Mouse (Mus musculus): ENCODE measurements around the gene Pla2r1. TPM values are rescaled to one million over a fixed set of nuclear protein-coding genes. Genes with fewer than 3 reads are reported as not detected.

Pla2r1 gene
- polyA plus RNA-seq, 1 experiment from 2014 or later = 0.19 TPM

DNA sequence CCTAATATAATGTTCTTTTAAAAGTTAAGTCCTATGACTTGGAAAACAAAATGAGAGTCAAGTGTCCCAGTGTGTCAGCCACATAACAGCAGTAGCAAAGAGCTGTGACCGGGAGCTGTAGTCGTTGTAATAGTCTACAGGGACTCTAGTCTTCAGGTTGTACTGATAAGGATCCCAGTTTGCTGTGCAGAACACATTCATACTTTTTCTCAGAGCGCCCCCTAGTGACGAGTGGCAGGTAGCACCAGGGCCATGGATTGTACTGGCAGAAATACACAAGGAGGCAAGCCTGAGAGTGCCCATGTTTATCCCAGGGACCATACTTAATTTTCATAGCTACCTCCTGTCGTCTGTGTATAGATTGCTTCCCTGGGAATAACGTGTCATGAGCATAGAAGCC lies 135.0 kb downstream of the Pla2r1 start:
- no peaks in the 10 kb centered on the region for H3K27me3 ChIP-seq
- H3K9ac ChIP-seq = no peak overlapping the region
- H3K4me2 ChIP-seq = no peak overlapping the region
- peak; percentile 77 for ATAC-seq
- H3K4me3 ChIP-seq = no peak overlapping the region
- no peaks in the 10 kb centered on the region for H3K9me3 ChIP-seq (replicated peaks)
- 8% methylated on average over 6 of the region's 6 CpGs for WGBS
- H3K27ac ChIP-seq = no peak overlapping the region
- no peaks in the 10 kb centered on the region for H3K36me3 ChIP-seq (ENCODE audit: poor library complexity, severe bottlenecking)
- H3K4me1 ChIP-seq = 0 out of 2 replicates have a peak, but pooled peaks cover 3% of the 10 kb centered on the region

DNA sequence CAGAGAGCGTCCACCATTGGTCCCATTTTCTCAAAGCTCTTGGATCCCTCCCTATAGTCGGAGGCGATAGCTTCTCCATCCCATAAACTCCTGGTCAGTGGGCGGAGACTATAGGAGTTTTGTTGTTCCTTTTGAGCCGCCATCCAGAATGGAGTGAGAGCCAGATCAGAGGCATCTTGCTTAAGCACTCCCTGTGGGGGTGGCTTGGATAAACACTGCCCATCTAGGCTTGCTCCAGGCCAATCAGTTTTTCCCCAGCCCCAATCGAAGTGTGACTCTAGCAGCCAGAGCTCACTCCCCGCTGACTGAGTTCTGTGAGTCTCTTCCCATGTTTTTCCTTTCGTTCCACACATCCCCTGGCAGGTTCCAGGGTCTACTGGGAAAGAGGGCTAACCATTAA lies 138.8 kb downstream of the Pla2r1 start:
- 0 out of 2 replicates have a peak, but pooled peaks cover under 1% of the 10 kb centered on the region for H3K4me1 ChIP-seq
- H3K27ac ChIP-seq = no peak overlapping the region
- H3K9ac ChIP-seq = no peak overlapping the region
- no peaks in the 10 kb centered on the region for H3K36me3 ChIP-seq (ENCODE audit: poor library complexity, severe bottlenecking)
- no peak overlapping the region for H3K4me3 ChIP-seq
- no peak overlapping the region for H3K4me2 ChIP-seq
- no peaks in the 10 kb centered on the region for H3K27me3 ChIP-seq
- 58% methylated on average over 8 of the region's 8 CpGs for WGBS
- no peaks in the 10 kb centered on the region for H3K9me3 ChIP-seq (replicated peaks)
- ATAC-seq = no peak

DNA sequence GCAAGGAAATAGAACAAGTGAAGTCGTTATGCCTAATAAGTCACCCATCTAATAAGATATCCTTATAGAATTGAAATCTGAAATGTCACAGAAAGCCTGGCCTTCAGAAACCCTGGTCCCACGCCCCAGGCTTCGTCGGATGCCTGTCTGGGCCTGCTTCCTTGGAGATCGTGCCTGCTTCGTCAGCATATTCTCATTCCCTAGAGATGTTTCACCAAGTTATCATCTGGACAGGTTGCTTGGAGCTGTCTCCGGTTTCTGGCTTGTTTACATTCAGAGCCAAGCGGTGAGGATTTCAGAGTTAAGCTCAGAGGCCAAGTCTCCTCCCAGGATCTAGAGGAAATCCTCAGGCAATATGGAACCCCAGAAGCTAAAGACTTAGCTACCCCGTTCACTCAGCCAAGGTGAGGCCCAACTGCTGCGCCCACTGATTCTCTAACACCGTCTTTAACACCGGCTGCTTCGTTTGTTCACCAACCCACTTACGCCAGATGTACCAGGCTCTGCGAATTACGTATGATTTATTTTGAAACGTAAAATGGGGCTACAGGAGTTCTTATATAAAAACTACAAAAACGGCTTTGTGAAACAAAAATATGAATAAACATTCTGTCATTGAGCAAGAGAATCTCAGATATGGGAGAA lies 140.0 kb downstream of the Pla2r1 start:
- WGBS = 90% methylated on average over 18 of the region's 18 CpGs
- no peak for ATAC-seq
- H3K27ac ChIP-seq = no peak overlapping the region

DNA sequence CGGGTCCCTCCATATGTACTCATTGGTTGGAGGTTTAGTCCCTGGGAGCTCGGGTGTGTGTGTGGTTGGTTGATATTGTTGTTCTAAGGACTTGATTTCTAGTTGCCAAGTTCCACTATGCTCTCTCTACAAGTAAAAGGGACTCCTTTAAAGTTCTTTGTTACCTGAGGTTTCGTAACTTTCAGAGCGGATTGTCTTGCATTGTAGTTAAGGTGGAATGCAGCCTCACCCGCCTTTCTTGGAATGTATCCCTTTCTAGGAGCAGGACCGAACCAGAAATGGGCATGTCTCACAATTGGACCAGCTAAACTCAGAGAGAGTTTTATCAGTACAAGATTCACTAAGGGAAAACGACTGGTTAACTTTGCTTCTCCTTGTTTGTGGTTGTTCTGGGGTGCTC lies 141.9 kb downstream of the Pla2r1 start:
- Histone ChIP-seq H3K9me3 (replicated peaks) (no peaks in the 10 kb centered on the region), H3K9ac (no peak overlapping the region), H3K27me3 (no peaks in the 10 kb centered on the region), H3K4me3 (no peak overlapping the region), H3K36me3 (ENCODE audit: poor library complexity, severe bottlenecking) (no peaks in the 10 kb centered on the region), H3K4me1 (0 out of 2 replicates have a peak, but pooled peaks cover 4% of the 10 kb centered on the region), H3K4me2 (no peak overlapping the region), H3K27ac (no peak overlapping the region)
- 86% methylated on average over 7 of the region's 7 CpGs for WGBS
- ATAC-seq = no peak

More for the DNA sequence above, 140.0 kb downstream of the Pla2r1 start:
- H3K4me2 ChIP-seq = no peak overlapping the region
- 0 out of 2 replicates have a peak, but pooled peaks cover 4% of the 10 kb centered on the region for H3K4me1 ChIP-seq
- no peaks in the 10 kb centered on the region for H3K36me3 ChIP-seq (ENCODE audit: poor library complexity, severe bottlenecking)
- H3K27me3 ChIP-seq = no peaks in the 10 kb centered on the region
- H3K9ac ChIP-seq = no peak overlapping the region
- no peaks in the 10 kb centered on the region for H3K9me3 ChIP-seq (replicated peaks)
- H3K4me3 ChIP-seq = no peak overlapping the region

DNA sequence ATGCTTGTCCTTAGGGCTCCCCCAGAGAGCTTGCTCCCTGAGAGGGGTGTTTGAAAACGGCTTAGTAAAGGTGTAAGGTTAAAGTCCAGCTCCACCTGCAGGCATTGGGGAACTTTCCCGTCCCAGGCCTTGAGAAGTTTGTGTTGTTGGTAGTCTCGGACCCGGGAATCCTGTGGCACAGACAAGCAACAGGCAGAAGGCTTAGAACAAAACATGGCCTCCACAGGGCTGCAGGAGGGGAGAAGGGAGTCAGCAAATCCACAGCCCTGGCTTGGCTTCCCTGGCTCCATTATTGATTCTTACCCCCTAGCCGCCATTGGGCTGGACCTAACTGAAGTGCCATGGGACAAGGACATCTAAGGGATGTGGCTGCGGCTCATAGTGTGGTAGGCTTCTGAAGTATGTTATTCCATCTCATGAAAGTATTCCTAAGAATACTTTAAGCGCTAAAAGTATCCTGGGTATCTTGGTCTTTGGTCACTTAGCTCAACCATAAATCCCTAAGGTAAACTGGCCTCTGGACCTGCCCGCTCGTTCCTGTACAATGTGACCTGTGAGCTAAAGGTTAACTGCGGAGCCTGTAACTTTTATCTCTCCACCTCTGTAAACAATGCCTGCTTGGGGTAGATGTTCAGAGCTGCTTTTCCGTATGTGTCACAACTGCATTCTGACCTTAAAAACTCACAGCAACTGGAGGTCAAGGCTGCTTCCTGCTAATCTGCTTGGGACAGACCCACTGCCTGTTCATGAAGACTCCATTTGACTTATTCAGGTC lies 142.9 kb downstream of the Pla2r1 start:
- Histone ChIP-seq H3K9me3 (replicated peaks) (no peaks in the 10 kb centered on the region), H3K27ac (no peak overlapping the region), H3K9ac (no peak overlapping the region), H3K27me3 (no peaks in the 10 kb centered on the region), H3K4me3 (no peak overlapping the region), H3K4me2 (no peak overlapping the region), H3K36me3 (ENCODE audit: poor library complexity, severe bottlenecking) (no peaks in the 10 kb centered on the region), H3K4me1 (0 out of 2 replicates have a peak, but pooled peaks cover 4% of the 10 kb centered on the region)
- no peak for ATAC-seq
- WGBS = 84% methylated on average over 11 of the region's 11 CpGs

DNA sequence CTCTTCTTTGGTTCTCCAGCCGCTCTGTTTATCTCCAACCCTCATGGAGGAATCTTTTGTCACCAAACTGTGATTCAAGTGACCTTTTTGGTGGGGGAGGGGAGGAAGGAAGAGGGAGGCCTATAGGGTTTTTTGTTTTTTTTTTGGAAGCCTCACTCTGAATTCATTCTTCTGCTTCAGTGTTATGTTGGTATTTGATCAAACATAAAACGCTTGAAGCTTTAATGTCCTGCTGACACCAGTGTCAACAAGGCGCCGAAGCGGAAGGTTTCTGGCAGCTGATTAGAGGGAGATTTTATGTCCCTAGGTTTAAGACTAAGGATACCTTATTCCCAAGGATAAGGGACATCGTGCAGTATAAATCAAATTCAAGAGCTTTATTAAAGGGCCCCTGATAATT lies 143.9 kb downstream of the Pla2r1 start:
- H3K4me1 ChIP-seq = 0 out of 2 replicates have a peak, but pooled peaks cover 4% of the 10 kb centered on the region
- H3K9ac ChIP-seq = no peak overlapping the region
- no peaks in the 10 kb centered on the region for H3K9me3 ChIP-seq (replicated peaks)
- H3K27me3 ChIP-seq = no peaks in the 10 kb centered on the region
- H3K36me3 ChIP-seq (ENCODE audit: poor library complexity, severe bottlenecking) = no peaks in the 10 kb centered on the region
- H3K4me3 ChIP-seq = no peak overlapping the region
- no peak overlapping the region for H3K27ac ChIP-seq
- 33% methylated on average over 6 of the region's 6 CpGs for WGBS
- H3K4me2 ChIP-seq = no peak overlapping the region
- no peak for ATAC-seq

DNA sequence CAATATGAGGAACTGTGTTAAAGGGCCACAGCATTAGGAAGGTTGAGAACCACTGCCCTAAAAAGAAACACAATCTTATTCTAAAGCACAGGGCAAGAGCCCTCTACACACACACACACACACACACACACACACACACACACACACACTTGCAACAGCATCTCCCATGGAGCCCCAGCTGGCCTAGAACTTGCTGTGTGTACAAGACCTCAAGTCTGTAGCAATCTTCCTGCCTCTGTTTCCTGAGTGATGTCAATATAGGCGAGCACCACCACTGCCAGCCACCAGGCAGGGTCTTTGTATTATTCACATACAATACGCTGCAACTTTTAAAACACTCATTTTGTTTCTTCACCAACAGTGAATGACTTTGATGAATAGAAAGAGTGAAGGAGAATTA lies 145.7 kb downstream of the Pla2r1 start:
- H3K9ac ChIP-seq = no peak overlapping the region
- 76% methylated on average over 2 of the region's 2 CpGs for WGBS
- H3K27me3 ChIP-seq = no peaks in the 10 kb centered on the region
- 0 out of 2 replicates have a peak, but pooled peaks cover 4% of the 10 kb centered on the region for H3K4me1 ChIP-seq
- no peak overlapping the region for H3K4me2 ChIP-seq
- no peaks in the 10 kb centered on the region for H3K36me3 ChIP-seq (ENCODE audit: poor library complexity, severe bottlenecking)
- H3K4me3 ChIP-seq = no peak overlapping the region
- ATAC-seq = no peak
- no peak overlapping the region for H3K27ac ChIP-seq
- no peaks in the 10 kb centered on the region for H3K9me3 ChIP-seq (replicated peaks)

DNA sequence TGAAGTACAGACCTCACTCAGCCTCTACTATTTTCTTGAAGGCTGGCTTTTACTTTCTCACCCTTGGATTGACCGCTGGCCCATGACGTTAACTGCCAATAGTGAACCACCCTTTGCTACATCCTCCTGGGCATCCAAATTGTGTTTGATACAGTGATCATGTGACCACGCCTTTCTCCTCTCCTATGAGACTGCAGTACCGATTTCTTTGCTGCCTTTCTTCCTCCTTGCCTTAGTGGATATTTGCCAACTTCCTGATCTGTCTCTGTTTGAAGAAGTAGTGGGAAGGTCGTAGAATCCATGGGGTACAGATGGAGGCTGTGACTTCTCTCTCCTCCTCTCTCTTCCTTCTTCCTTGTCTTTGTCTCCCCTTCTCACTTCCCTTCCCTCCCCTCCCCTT lies 147.7 kb downstream of the Pla2r1 start:
- 0 out of 2 replicates have a peak, but pooled peaks cover 4% of the 10 kb centered on the region for H3K4me1 ChIP-seq
- H3K36me3 ChIP-seq (ENCODE audit: poor library complexity, severe bottlenecking) = no peaks in the 10 kb centered on the region
- no peak overlapping the region for H3K27ac ChIP-seq
- H3K9ac ChIP-seq = no peak overlapping the region
- H3K4me2 ChIP-seq = no peak overlapping the region
- ATAC-seq = no peak
- H3K9me3 ChIP-seq (replicated peaks) = no peaks in the 10 kb centered on the region
- H3K27me3 ChIP-seq = no peaks in the 10 kb centered on the region
- no peak overlapping the region for H3K4me3 ChIP-seq
- 92% methylated on average over 5 of the region's 5 CpGs for WGBS

DNA sequence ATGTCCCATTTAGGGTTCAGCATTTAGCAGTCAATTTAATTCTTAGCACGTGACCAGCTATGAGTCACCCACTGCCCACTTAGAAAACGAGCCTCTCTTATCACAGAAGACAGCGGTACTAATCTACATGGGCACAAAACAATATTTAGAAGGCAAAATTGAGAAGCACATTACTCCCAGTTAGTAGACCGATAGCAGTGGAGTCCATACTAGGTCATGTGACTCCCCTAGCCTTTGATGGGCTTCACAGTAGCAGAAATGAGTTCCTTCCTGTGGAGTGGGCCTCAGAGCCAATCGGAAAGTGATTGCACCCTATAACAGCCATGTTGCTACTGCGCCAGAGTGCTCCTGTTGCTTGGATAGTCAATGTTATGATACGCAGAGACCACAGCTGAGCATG lies 148.3 kb downstream of the Pla2r1 start:
- no peaks in the 10 kb centered on the region for H3K36me3 ChIP-seq (ENCODE audit: poor library complexity, severe bottlenecking)
- no peak overlapping the region for H3K4me2 ChIP-seq
- H3K9ac ChIP-seq = no peak overlapping the region
- no peak overlapping the region for H3K4me3 ChIP-seq
- no peak overlapping the region for H3K27ac ChIP-seq
- WGBS = 90% methylated on average over 7 of the region's 7 CpGs
- no peaks in the 10 kb centered on the region for H3K9me3 ChIP-seq (replicated peaks)
- H3K4me1 ChIP-seq = 0 out of 2 replicates have a peak, but pooled peaks cover 4% of the 10 kb centered on the region
- no peaks in the 10 kb centered on the region for H3K27me3 ChIP-seq
- ATAC-seq = no peak

DNA sequence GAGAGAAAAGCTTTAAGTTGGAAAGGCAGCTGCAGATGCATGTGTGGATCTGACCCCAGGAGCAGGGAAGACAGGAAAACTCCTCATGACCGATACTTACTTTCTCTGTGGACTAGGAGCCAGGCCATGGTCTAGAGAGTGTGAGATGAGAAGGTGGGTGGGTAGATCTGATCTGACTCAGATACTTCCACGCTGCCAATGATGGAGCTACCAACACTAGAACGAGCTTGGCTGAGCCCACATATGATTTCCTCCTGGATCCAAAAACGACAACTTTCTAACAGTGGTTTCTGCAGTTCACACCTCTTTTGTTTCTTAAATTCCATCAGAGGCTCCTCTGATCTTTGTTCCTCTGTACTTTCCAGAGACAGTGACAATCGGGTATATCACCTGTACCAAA lies 151.4 kb downstream of the Pla2r1 start:
- WGBS = 80% methylated on average over 5 of the region's 5 CpGs
- Histone ChIP-seq H3K36me3 (ENCODE audit: poor library complexity, severe bottlenecking) (no peaks in the 10 kb centered on the region), H3K9ac (no peak overlapping the region), H3K27me3 (no peaks in the 10 kb centered on the region), H3K4me3 (no peak overlapping the region), H3K9me3 (replicated peaks) (no peaks in the 10 kb centered on the region), H3K4me1 (no peaks in the 10 kb centered on the region), H3K27ac (no peak overlapping the region), H3K4me2 (no peak overlapping the region)
- no peak for ATAC-seq

DNA sequence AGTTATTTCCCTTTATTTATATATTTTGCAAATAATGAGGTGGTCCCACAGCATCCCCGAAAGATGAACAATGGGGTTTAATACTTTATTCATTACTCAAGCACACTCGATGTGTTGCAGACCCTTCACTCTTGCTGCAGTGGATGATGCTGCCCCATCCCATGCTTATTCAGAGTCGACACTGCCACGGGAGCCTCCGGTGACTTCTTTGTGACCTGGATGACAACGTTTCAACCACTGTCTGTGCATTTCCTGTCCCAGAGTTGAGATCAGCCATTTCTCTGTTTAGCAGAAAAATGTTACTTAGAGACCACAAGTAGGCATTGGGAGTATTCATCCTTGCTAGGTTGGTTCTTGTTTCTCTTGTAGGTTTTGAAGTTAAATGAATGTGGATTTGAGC lies 159.3 kb downstream of the Pla2r1 start:
- H3K9ac ChIP-seq = no peak overlapping the region
- 74% methylated on average over 6 of the region's 6 CpGs for WGBS
- no peak overlapping the region for H3K27ac ChIP-seq
- H3K4me1 ChIP-seq = no peaks in the 10 kb centered on the region
- no peak overlapping the region for H3K4me2 ChIP-seq
- no peak for ATAC-seq
- no peak overlapping the region for H3K4me3 ChIP-seq
- no peaks in the 10 kb centered on the region for H3K9me3 ChIP-seq (replicated peaks)
- H3K27me3 ChIP-seq = no peaks in the 10 kb centered on the region
- no peaks in the 10 kb centered on the region for H3K36me3 ChIP-seq (ENCODE audit: poor library complexity, severe bottlenecking)

DNA sequence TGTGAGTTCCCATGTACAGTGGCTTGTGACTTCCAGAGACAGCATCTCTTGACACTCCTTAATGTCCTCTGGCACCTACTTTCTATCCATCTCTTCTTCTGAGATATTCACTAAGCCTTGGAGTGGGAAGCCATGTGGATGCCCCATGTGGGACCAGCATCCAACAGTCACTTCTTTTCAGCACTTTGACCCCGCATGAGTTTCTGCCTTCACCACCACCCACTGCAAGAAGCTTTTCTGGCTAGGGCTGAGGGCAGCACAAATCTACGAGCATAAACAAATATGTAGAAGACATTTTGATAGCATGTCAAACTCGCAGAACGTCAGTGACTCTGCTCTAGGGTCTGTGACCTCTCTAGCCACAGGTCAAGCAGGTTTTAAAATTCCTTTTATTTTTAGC lies 160.8 kb downstream of the Pla2r1 start:
- Histone ChIP-seq H3K4me3 (no peak overlapping the region), H3K36me3 (ENCODE audit: poor library complexity, severe bottlenecking) (no peaks in the 10 kb centered on the region), H3K4me1 (no peaks in the 10 kb centered on the region), H3K9me3 (replicated peaks) (no peaks in the 10 kb centered on the region), H3K9ac (no peak overlapping the region), H3K4me2 (no peak overlapping the region), H3K27ac (no peak overlapping the region), H3K27me3 (no peaks in the 10 kb centered on the region)
- 88% methylated on average over 4 of the region's 4 CpGs for WGBS
- ATAC-seq = no peak

Measured in forebrain, embryonic 13.5 days (tissue).